Mouse (Mus musculus) fibroblast of lung, adult 2 months (primary cell): Measurements from ENCODE around the gene D17H6S53E.
"Not testable (repeated sequence)": the region's sequence is repeated elsewhere in the genome, so short reads cannot be mapped to it uniquely, and the experiment has no call there.

Experiments used
- DNase-seq: peaks from one replicate; pipeline ENCODE4 v3.0.0-alpha.2; 2011; ENCODE audit warnings: low read depth

D17H6S53E gene

GRCm38 (mm10) chr17:35101161-35101560, 25.0 kb upstream of the D17H6S53E start:
- DNase-seq = no peak

- no peak for DNase-seq
Measured at GRCm38 (mm10) chr17:35102299-35102698, 23.9 kb upstream of the D17H6S53E start.

GRCm38 (mm10) chr17:35103221-35103690, 22.9 kb upstream of the D17H6S53E start:
- no peak for DNase-seq

GRCm38 (mm10) chr17:35104079-35104478, 22.1 kb upstream of the D17H6S53E start:
- DNase-seq = no peak

GRCm38 (mm10) chr17:35104754-35105153, 21.4 kb upstream of the D17H6S53E start:
- DNase-seq = no peak

GRCm38 (mm10) chr17:35105740-35106389, 20.3 kb upstream of the D17H6S53E start:
- DNase-seq = no peak

- DNase-seq = no peak
Measured at GRCm38 (mm10) chr17:35106522-35106921, 19.7 kb upstream of the D17H6S53E start.

GRCm38 (mm10) chr17:35108097-35108496, 18.1 kb upstream of the D17H6S53E start, which contains the start of gene Ly6g5c:
Ly6g5c (plus strand) TSS chr17:35108279.
- DNase-seq = no peak

- no peak for DNase-seq
Measured at GRCm38 (mm10) chr17:35111774-35112173, 14.4 kb upstream of the D17H6S53E start.

GRCm38 (mm10) chr17:35115046-35116019, 10.8 kb upstream of the D17H6S53E start, which contains the start of gene Ly6g5b:
Ly6g5b (minus strand) TSS chr17:35115428.
- DNase-seq = no peak

GRCm38 (mm10) chr17:35120745-35121142, 5.4 kb upstream of the D17H6S53E start:
- no peak for DNase-seq

- peak; percentile 97 for DNase-seq
Measured at GRCm38 (mm10) chr17:35121143-35121799, 4.9 kb upstream of the D17H6S53E start, which contains the start of gene Gpank1. Gpank1 (plus strand) TSS chr17:35121455.

GRCm38 (mm10) chr17:35121871-35122303, 4.3 kb upstream of the D17H6S53E start, which contains the start of gene Csnk2b:
Csnk2b (minus strand) TSS chr17:35122053.
- DNase-seq = peak; percentile 20

GRCm38 (mm10) chr17:35123287-35123686, 2.9 kb upstream of the D17H6S53E start:
- not testable (repeated sequence) for DNase-seq

GRCm38 (mm10) chr17:35124261-35124896, 1.8 kb upstream of the D17H6S53E start:
- DNase-seq = not testable (repeated sequence)

GRCm38 (mm10) chr17:35125081-35125480, 1.1 kb upstream of the D17H6S53E start:
- no peak for DNase-seq

- no peak for DNase-seq
Measured at GRCm38 (mm10) chr17:35125578-35125977, 595 bp upstream of the D17H6S53E start.

- DNase-seq = no peak
Measured at GRCm38 (mm10) chr17:35127017-35127416, 844 bp downstream of the D17H6S53E start.

GRCm38 (mm10) chr17:35128996-35129395, 2.8 kb downstream of the D17H6S53E start:
- no peak for DNase-seq

GRCm38 (mm10) chr17:35131038-35131437, 4.9 kb downstream of the D17H6S53E start:
- no peak for DNase-seq

GRCm38 (mm10) chr17:35131500-35132173, 5.5 kb downstream of the D17H6S53E start, which contains the start of gene Apom:
Apom (minus strand) TSS chr17:35132050.
- no peak for DNase-seq
